Mouse (Mus musculus): ENCODE data around the gene Litaf.

DNA sequence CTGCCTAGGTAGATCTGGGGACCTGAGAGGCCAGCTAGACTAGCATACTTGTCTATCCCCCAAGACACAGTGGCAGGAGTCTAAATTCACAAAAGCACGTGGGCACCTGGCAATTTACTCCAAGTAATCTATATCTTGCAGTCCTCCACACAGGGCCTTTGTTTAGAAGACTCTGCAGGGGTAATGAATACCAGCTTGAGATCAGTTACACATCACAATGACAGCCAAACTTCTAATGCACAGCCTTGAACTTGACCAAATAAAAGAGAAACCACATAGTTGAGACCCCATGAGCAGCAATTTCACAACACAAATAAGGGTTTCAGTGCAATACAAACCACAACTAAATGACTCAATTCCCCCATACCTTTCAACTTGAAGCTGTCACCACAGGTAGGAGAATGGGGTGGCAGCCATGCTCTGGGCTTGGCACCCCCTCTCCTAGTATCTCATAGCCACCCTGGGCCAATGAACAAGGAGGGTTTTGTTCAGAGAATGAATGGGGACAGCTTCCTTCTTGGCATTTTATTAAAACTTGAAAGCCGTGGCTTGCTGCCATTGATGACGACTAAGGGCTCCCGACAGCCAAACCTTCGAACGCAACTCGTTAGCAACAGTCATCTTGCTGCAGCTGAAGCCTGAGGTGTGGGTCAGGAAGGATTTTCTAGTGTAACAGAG, 107.1 kb downstream of the Litaf start:
- no peak for TF ChIP-seq EP300 (IDR thresholded peaks at IDR 0.05; ENCODE audit: insufficient read depth, low read depth, low read length)
- TF ChIP-seq CTCF (IDR thresholded peaks at IDR 0.05; ENCODE audit: low read depth, low read length), result no peak
